Mouse (Mus musculus) neural tube, embryonic 12.5 days (tissue): Measurements from ENCODE around the gene Nop14. TPM values are rescaled to one million over a fixed set of nuclear protein-coding genes. Genes with fewer than 3 reads are reported as not detected.
A peak's percentile ranks its signal among the peaks of the same experiment; 100 is the strongest.

Experiments
- ATAC-seq: fragments of 200-750 bp; cut with Nextera tagmentation; 2 replicates; pipeline ENCODE4 v1.8.0; 2017; ENCODE audit warnings: low read depth, mild to moderate bottlenecking, moderate TSS enrichment, moderate library complexity; ENCODE audit not compliant: low FRiP score
- H3K27ac ChIP-seq: fragments of 300-500 bp; sonication (generic); 2 replicates; pipeline ENCODE4 v1.5.1; 2016
- H3K27me3 ChIP-seq: fragments of 300-500 bp; sonication (generic); replicated peaks from 2 replicates; pipeline ENCODE4 v1.6.1; 2016; ENCODE audit warnings: mild to moderate bottlenecking
- H3K36me3 ChIP-seq: fragments of 300-500 bp; sonication (generic); 2 replicates; pipeline ENCODE4 v1.6.1; 2016; ENCODE audit warnings: mild to moderate bottlenecking
- H3K4me1 ChIP-seq: fragments of 300-500 bp; sonication (generic); 2 replicates; pipeline ENCODE4 v1.6.1; 2016
- H3K4me2 ChIP-seq: fragments of 300-500 bp; sonication (generic); replicated peaks from 2 replicates; pipeline ENCODE4 v1.6.1; 2016; ENCODE audit warnings: mild to moderate bottlenecking
- H3K4me3 ChIP-seq: fragments of 300-500 bp; sonication (generic); 2 replicates; pipeline ENCODE4 v1.5.1; 2016
- H3K9ac ChIP-seq: fragments of 300-500 bp; sonication (generic); 2 replicates; pipeline ENCODE4 v1.6.1; 2016; ENCODE audit warnings: mild to moderate bottlenecking
- H3K9me3 ChIP-seq: fragments of 300-500 bp; sonication (generic); 2 replicates; pipeline ENCODE4 v1.6.1; 2016; ENCODE audit warnings: mild to moderate bottlenecking
- WGBS: fragments of 180-500 bp; shearing (Covaris S2); methylation state at CpG from one replicate; pipeline ENCODE4 v1.1.7; 2016; 5-methylcytosine and 5-hydroxymethylcytosine counted together
- polyA plus RNA-seq: library from polyadenylated mRNA; unstranded; fragments of >200 nt; fragmentation: Nextera tagmentation; extraction: Ambion mirVana; gene quantifications from 2 replicates; pipeline ENCODE4 v1.2.1, GENCODE M21; 2016

Gene Nop14
- polyA plus RNA-seq, 1 experiment from 2014 or later = 25.3 TPM

DNA sequence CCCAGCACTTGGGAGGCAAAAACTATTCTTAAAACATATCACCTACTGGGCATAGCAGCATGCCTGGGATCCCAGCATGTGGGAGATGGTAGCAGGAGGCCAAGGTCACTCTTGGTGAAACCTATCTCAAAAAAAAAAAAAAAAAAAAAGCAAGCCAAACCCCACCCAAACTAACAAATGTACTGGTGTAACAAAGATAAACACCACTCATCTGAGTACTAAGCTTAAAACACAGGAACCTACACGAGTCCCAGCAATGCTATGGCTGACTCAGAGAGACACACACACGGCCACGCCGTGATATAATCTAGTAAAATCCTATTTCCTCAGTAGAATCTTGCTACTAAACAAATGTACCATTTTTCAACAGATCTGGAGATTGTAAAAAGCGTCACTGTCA, 7.0 kb downstream of the Nop14 start:
- H3K9ac ChIP-seq = no peak overlapping the region
- no peak overlapping the region for H3K4me2 ChIP-seq
- no peak overlapping the region for H3K4me3 ChIP-seq
- H3K27me3 ChIP-seq = no peaks in the 10 kb centered on the region
- ATAC-seq = no peak
- no peak overlapping the region for H3K27ac ChIP-seq
- H3K9me3 ChIP-seq = no peaks in the 10 kb centered on the region
- 98% methylated on average over 5 of the region's 5 CpGs for WGBS
- H3K36me3 ChIP-seq = peaks cover 86% of the 10 kb centered on the region
- no peaks in the 10 kb centered on the region for H3K4me1 ChIP-seq

- WGBS = 56% methylated on average over 4 of the region's 4 CpGs
- no peak for ATAC-seq
- Histone ChIP-seq H3K4me1 (no peaks in the 10 kb centered on the region), H3K9me3 (no peaks in the 10 kb centered on the region), H3K27ac (no peak overlapping the region), H3K9ac (no peak overlapping the region), H3K27me3 (no peaks in the 10 kb centered on the region), H3K4me2 (no peak overlapping the region), H3K36me3 (peaks cover 90% of the 10 kb centered on the region), H3K4me3 (no peak overlapping the region)
Measured at GRCm38 (mm10) chr5:34647581-34647980, 12.4 kb downstream of the Nop14 start.

DNA sequence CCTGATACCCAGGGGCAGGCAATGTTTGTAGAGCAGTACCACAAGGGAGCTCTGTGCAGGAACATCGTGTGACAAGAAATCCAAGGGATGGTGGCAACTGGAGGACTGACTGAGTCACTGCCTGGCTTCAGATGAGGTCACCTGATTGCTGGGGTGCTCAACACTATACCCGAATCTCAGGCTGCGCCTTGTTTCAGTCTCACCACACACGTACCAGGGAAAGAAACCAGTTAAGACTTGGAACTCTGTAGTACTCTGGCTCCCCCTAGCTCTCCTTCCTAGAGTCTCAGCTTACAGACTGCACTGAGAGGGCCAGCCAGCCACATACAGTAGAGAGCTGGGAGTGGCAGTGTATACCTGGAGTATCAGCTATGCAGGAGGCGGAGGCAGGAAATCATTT, 17.0 kb downstream of the Nop14 start:
- no peaks in the 10 kb centered on the region for H3K9me3 ChIP-seq
- WGBS = 75% methylated on average over 5 of the region's 5 CpGs
- ATAC-seq = peak; percentile 48; the same call in 1 of the 2 replicates

DNA sequence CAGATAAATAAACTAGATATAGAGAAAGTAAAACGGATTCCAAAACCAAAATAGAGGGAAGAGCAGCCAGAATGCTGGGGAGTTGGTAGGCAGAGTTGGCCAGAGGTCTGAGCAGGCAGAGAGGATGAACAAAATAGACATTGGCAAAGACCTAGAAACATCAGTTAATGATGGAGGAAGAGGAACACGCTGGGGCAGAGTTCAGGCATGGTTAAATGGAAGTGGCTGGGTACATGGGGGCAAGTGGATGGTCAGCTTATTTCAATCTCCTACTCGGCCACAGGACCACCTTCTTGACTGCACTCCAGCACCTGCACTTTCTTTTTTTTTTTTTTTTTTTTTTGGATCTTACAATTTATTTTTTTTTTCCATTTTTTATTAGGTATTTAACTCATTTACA, 18.0 kb downstream of the Nop14 start:
- peaks cover 80% of the 10 kb centered on the region for H3K36me3 ChIP-seq
- no peak for ATAC-seq
- peaks cover 4% of the 10 kb centered on the region for H3K4me1 ChIP-seq
- H3K27ac ChIP-seq = no peak overlapping the region
- no peaks in the 10 kb centered on the region for H3K27me3 ChIP-seq
- 93% methylated on average over 3 of the region's 3 CpGs for WGBS
- no peak overlapping the region for H3K4me2 ChIP-seq
- H3K9me3 ChIP-seq = no peaks in the 10 kb centered on the region
- H3K4me3 ChIP-seq = no peak overlapping the region
- no peak overlapping the region for H3K9ac ChIP-seq

More for the DNA sequence above, 17.0 kb downstream of the Nop14 start:
- Histone ChIP-seq H3K27ac (no peak overlapping the region), H3K27me3 (no peaks in the 10 kb centered on the region), H3K4me2 (no peak overlapping the region), H3K4me1 (no peaks in the 10 kb centered on the region), H3K9ac (no peak overlapping the region), H3K36me3 (peaks cover 84% of the 10 kb centered on the region), H3K4me3 (no peak overlapping the region)

DNA sequence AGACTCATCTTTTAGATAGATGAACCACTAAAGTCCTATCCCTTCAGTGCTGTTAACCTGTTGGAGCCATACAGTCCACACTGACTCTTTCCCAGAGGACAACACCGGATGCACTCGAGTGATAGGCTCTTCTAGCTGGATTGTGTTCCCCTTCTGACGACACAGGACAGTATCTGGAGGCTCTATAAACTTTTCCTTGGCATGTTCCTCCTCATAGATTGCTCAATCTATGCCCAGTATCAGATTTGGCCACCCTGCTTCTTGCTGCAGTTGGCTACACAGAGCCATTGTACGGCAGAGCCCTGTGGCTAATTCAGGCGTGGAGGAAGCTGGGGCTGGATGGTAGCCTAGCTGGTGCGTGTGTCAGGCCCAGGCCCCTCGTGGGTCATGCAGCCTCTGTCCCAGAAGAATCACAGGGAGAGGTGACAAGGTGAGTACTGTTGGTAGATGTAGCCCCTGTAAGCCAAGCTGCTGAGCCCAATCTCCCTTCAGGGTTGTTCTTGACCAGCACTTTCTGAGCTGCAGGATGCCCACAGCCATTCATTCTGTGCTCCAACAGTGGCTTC, 22.3 kb downstream of the Nop14 start:
- H3K9ac ChIP-seq = peak overlapping the region; percentile 61; the same call in 1 of the 2 replicates
- 83% methylated on average over 7 of the region's 7 CpGs for WGBS
- ATAC-seq = no peak
- H3K4me2 ChIP-seq = peak overlapping the region; percentile 92
- no peaks in the 10 kb centered on the region for H3K27me3 ChIP-seq
- no peaks in the 10 kb centered on the region for H3K9me3 ChIP-seq
- peaks cover 21% of the 10 kb centered on the region for H3K4me1 ChIP-seq
- H3K36me3 ChIP-seq = peaks cover 69% of the 10 kb centered on the region
- no peak overlapping the region for H3K4me3 ChIP-seq
- H3K27ac ChIP-seq = no peak overlapping the region

DNA sequence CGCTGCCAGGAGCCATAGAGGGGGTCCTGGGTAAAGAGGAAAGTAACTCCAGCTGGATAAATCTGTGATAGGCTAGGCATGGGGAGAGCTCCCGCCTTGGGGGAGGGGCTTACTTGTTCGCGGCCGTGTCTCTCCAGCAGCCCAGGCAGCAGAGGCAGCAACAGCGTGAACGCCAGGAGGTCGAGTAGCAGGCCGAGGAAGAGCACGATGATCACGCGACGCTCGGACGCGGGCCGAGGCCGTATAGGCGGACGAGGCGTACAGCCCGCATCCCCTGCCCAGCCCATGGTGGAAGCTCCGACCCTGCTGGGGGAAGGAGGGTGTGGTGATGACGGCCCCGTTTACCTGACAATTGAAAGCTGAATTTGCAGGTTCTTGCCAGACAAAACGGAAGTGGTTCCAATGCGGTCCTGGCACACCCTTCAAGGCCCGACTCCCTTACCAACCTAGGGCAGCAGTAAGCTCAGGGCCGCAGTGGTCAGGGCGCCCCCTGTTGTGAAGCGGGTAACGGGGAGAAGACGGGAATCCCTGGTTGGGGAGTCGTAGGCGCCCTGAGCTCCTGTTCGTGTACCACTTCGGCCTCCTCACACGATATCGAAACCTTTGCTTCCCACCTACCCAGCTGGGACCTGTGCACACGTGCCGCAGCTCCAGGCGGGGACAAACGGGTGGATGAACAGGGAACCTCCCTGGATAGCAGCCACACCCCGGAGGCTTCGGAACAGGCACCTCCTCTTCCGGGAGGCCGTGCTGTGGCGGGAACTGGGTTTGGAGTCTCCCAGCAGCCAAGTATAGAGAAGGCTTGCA, 23.3 kb downstream of the Nop14 start, which contains the start of gene Mfsd10:
Mfsd10 (minus strand) TSS at position 732 of the 807 bp plus-strand sequence.
- H3K4me1 ChIP-seq = peaks cover 21% of the 10 kb centered on the region
- no peaks in the 10 kb centered on the region for H3K27me3 ChIP-seq
- peak within 1 kb of the TSS; percentile 92 for H3K4me2 ChIP-seq
- peak within 1 kb of the TSS; percentile 55 for H3K27ac ChIP-seq
- no peaks in the 10 kb centered on the region for H3K9me3 ChIP-seq
- peak within 1 kb of the TSS; percentile 55 for H3K4me3 ChIP-seq
- ATAC-seq = peak; percentile 86
- under 1% methylated on average over 48 of the region's 48 CpGs for WGBS
- H3K36me3 ChIP-seq = peaks cover 75% of the 10 kb centered on the region
- peak within 1 kb of the TSS; percentile 61 for H3K9ac ChIP-seq

- Histone ChIP-seq H3K36me3 (peaks cover 75% of the 10 kb centered on the region), H3K4me1 (peaks cover 21% of the 10 kb centered on the region), H3K4me2 (peak overlapping the region; percentile 92), H3K27ac (no peak overlapping the region), H3K27me3 (no peaks in the 10 kb centered on the region), H3K4me3 (no peak overlapping the region), H3K9me3 (no peaks in the 10 kb centered on the region), H3K9ac (no peak overlapping the region; the same call in 1 of the 2 replicates)
- WGBS = 62% methylated on average over 10 of the region's 10 CpGs
- no peak for ATAC-seq
Measured at GRCm38 (mm10) chr5:34635665-34636192, 24.2 kb downstream of the Nop14 start.

GRCm38 (mm10) chr5:34634746-34635400, 25.1 kb downstream of the Nop14 start:
- Histone ChIP-seq H3K27me3 (no peaks in the 10 kb centered on the region), H3K9ac (no peak overlapping the region), H3K27ac (no peak overlapping the region), H3K4me2 (no peak overlapping the region), H3K9me3 (no peaks in the 10 kb centered on the region), H3K36me3 (peaks cover 75% of the 10 kb centered on the region), H3K4me1 (peaks cover 21% of the 10 kb centered on the region), H3K4me3 (no peak overlapping the region)
- WGBS = 90% methylated on average over 13 of the region's 13 CpGs
- ATAC-seq = no peak

DNA sequence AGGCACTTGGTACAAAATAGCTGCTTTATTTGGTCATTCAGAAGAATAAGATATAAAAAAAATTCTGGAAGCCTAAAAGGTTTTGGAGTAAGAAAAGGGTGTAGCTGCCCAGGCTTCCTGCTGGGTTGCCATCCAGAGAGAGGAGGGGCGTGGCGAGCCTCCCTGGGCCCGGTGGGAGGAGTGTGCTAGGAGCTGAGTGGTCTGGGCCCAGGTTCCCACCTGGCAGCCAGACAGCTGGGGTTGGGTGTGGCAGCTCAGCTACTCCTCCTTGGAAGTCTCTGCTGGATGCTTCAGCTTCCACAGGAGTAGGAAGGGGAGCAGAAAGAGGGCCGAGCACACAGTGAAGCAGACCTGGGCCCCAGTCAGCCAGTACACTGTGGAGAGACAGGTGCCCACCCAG, 26.3 kb downstream of the Nop14 start:
- H3K27ac ChIP-seq = no peak overlapping the region
- no peak overlapping the region for H3K4me2 ChIP-seq
- H3K9ac ChIP-seq = no peak overlapping the region
- no peaks in the 10 kb centered on the region for H3K27me3 ChIP-seq
- peaks cover 21% of the 10 kb centered on the region for H3K4me1 ChIP-seq
- H3K9me3 ChIP-seq = no peaks in the 10 kb centered on the region
- WGBS = 80% methylated on average over 4 of the region's 4 CpGs
- no peak overlapping the region for H3K4me3 ChIP-seq
- peaks cover 75% of the 10 kb centered on the region for H3K36me3 ChIP-seq
- ATAC-seq = no peak

DNA sequence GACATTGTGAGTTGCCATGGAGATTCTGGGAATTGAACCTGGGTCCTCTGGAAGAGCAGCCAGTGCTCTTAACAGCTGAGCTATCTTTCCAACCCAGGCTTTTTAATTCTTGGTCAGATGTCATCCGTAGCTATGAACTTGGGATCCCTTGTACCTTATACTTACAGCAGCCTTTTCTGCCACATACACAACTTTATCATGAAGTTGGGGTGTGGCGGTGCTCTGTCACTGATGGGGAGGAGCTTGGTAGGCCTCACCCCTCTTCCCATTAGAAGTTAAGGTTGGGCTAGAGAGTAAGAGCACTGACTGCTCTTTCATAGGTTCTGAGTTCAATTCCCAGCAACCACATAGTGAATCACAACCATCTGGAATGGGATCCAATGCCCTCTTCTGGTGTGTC, 27.0 kb downstream of the Nop14 start:
- no peak for ATAC-seq
- H3K27ac ChIP-seq = no peak overlapping the region
- H3K36me3 ChIP-seq = peaks cover 76% of the 10 kb centered on the region
- H3K4me2 ChIP-seq = no peak overlapping the region
- no peak overlapping the region for H3K4me3 ChIP-seq
- 92% methylated on average over 2 of the region's 2 CpGs for WGBS
- no peak overlapping the region for H3K9ac ChIP-seq
- H3K27me3 ChIP-seq = no peaks in the 10 kb centered on the region
- no peaks in the 10 kb centered on the region for H3K9me3 ChIP-seq
- H3K4me1 ChIP-seq = peaks cover 21% of the 10 kb centered on the region

GRCm38 (mm10) chr5:34609966-34610365, 50.0 kb downstream of the Nop14 start:
- H3K36me3 ChIP-seq = peaks cover 64% of the 10 kb centered on the region

DNA sequence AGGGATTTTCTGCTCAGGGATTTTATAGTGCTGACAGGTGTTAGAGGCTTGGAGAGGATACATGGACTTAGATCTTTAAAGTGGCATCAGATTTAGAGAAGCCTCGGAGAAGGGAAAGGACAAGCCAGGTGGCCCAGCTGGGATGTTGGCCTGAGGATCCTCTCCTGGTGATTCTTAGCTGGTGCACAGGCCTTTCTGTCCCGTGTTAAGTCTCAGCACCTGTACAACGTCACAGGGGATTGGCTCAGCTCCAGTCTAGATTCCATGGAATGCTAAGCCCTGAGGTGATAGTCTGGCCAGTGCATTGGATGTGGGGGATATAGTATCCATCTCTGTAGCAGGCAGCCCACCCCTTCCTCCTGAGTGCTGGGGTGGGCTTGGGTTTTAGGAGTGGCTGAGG, 51.7 kb downstream of the Nop14 start:
- Histone ChIP-seq H3K36me3 (peaks cover 49% of the 10 kb centered on the region), H3K9me3 (no peaks in the 10 kb centered on the region), H3K4me1 (no peaks in the 10 kb centered on the region), H3K27me3 (no peaks in the 10 kb centered on the region), H3K4me2 (no peak overlapping the region), H3K27ac (no peak overlapping the region), H3K4me3 (no peak overlapping the region), H3K9ac (no peak overlapping the region)
- no peak for ATAC-seq
- WGBS = 83% methylated on average over 3 of the region's 3 CpGs

More at GRCm38 (mm10) chr5:34609966-34610365, 50.0 kb downstream of the Nop14 start:
- Histone ChIP-seq H3K27ac (no peak overlapping the region), H3K4me2 (no peak overlapping the region), H3K4me3 (no peak overlapping the region), H3K9me3 (no peaks in the 10 kb centered on the region), H3K9ac (no peak overlapping the region), H3K4me1 (no peaks in the 10 kb centered on the region), H3K27me3 (no peaks in the 10 kb centered on the region)
- no peak for ATAC-seq
- 93% methylated on average over 4 of the region's 4 CpGs for WGBS
